Mouse (Mus musculus) embryonic facial prominence, embryonic 14.5 days (tissue): Measurements from ENCODE around the gene Chn1. TPM values are rescaled to one million over a fixed set of nuclear protein-coding genes. Genes with fewer than 3 reads are reported as not detected.
A peak's percentile ranks its signal among the peaks of the same experiment; 100 is the strongest.

Source experiments
- ATAC-seq: fragments of 200-750 bp; cut with Nextera tagmentation; 2 replicates; pipeline ENCODE4 v1.8.0; 2017; ENCODE audit warnings: low read depth, moderate number of reproducible peaks, moderate TSS enrichment
- DNase-seq: peaks from one replicate; pipeline ENCODE4 v3.0.0-alpha.2; 2015; ENCODE audit warnings: low spot score
- H3K27ac ChIP-seq: fragments of 300-500 bp; sonication (generic); replicated peaks from 2 replicates; pipeline ENCODE4 v1.5.1; 2014; ENCODE audit warnings: low read depth, mild to moderate bottlenecking, low read length, moderate library complexity
- H3K27me3 ChIP-seq: fragments of 300-500 bp; sonication (generic); replicated peaks from 2 replicates; pipeline ENCODE4 v1.6.1; 2014; ENCODE audit warnings: low read length; ENCODE audit not compliant: control insufficient read depth, insufficient read depth
- H3K36me3 ChIP-seq: fragments of 300-500 bp; sonication (generic); 2 replicates; pipeline ENCODE4 v1.6.1; 2014; ENCODE audit warnings: low read length, mixed read lengths; ENCODE audit not compliant: control insufficient read depth, insufficient read depth
- H3K4me1 ChIP-seq: fragments of 300-500 bp; sonication (generic); 2 replicates; pipeline ENCODE4 v1.6.1; 2014; ENCODE audit warnings: antibody characterized with exemption, low read length; ENCODE audit not compliant: control insufficient read depth, insufficient read depth
- H3K4me2 ChIP-seq: fragments of 300-500 bp; sonication (generic); 2 replicates; pipeline ENCODE4 v1.6.1; 2014; ENCODE audit warnings: low read depth, mild to moderate bottlenecking, low read length, moderate library complexity, mixed read lengths
- H3K4me3 ChIP-seq: fragments of 300-500 bp; sonication (generic); 2 replicates; pipeline ENCODE4 v1.5.1; 2014; ENCODE audit warnings: low read depth, mild to moderate bottlenecking, low read length
- H3K9ac ChIP-seq: fragments of 300-500 bp; sonication (generic); 2 replicates; pipeline ENCODE4 v1.6.1; 2014; ENCODE audit warnings: low read depth, mild to moderate bottlenecking, low read length, moderate library complexity, mixed read lengths
- H3K9me3 ChIP-seq: fragments of 300-500 bp; sonication (generic); 2 replicates; pipeline ENCODE4 v1.6.1; 2016; ENCODE audit warnings: low read length; ENCODE audit not compliant: control insufficient read depth
- WGBS: fragments of 180-500 bp; shearing (Covaris S2); extraction: QIAGEN DNeasy Blood & Tissue Kit; methylation state at CpG from one replicate; pipeline ENCODE4 v1.1.7; 2014; 5-methylcytosine and 5-hydroxymethylcytosine counted together
- polyA plus RNA-seq: library from polyadenylated mRNA; unstranded; fragments of >200 nt; fragmentation: Nextera tagmentation; extraction: Ambion mirVana; gene quantifications from 2 replicates; pipeline ENCODE4 v1.2.1, GENCODE M21; 2014

Chn1 gene
- polyA plus RNA-seq, 1 experiment from 2014 or later: 35.5 TPM

- H3K4me1 ChIP-seq: 0 out of 2 replicates have a peak, but pooled peaks cover 2% of the 10 kb centered on the region
- no peaks in the 10 kb centered on the region for H3K9me3 ChIP-seq
- no peak for ATAC-seq
- 91% methylated on average over 6 of the region's 6 CpGs for WGBS
- H3K27me3 ChIP-seq: no peaks in the 10 kb centered on the region
- no peak overlapping the region for H3K4me3 ChIP-seq
- H3K4me2 ChIP-seq: no peak overlapping the region
- no peak overlapping the region for H3K27ac ChIP-seq
- H3K36me3 ChIP-seq: peaks cover 21% of the 10 kb centered on the region
- no peak for DNase-seq
- H3K9ac ChIP-seq: no peak overlapping the region
Measured at GRCm38 (mm10) chr2:73612367-73612914, 162.7 kb downstream of the Chn1 start.

- no peak for DNase-seq
- Histone ChIP-seq H3K4me2 (no peak overlapping the region), H3K9ac (no peak overlapping the region), H3K9me3 (no peaks in the 10 kb centered on the region), H3K36me3 (peaks cover 21% of the 10 kb centered on the region), H3K27me3 (no peaks in the 10 kb centered on the region), H3K4me1 (0 out of 2 replicates have a peak, but pooled peaks cover 7% of the 10 kb centered on the region), H3K27ac (no peak overlapping the region), H3K4me3 (no peak overlapping the region)
- WGBS: 61% methylated on average over 6 of the region's 6 CpGs
- ATAC-seq: no peak
Measured at GRCm38 (mm10) chr2:73611798-73612197, 163.3 kb downstream of the Chn1 start.

GRCm38 (mm10) chr2:73609724-73610210 is 165.4 kb downstream of the Chn1 start:
- H3K9me3 ChIP-seq: no peaks in the 10 kb centered on the region
- no peak overlapping the region for H3K4me3 ChIP-seq
- ATAC-seq: no peak
- whole genome bisulfite sequencing: 91% methylated on average over 3 of the region's 3 CpGs
- 0 out of 2 replicates have a peak, but pooled peaks cover 7% of the 10 kb centered on the region for H3K4me1 ChIP-seq
- DNase-seq: no peak
- no peak overlapping the region for H3K9ac ChIP-seq
- no peak overlapping the region for H3K27ac ChIP-seq
- H3K4me2 ChIP-seq: no peak overlapping the region
- peaks cover 20% of the 10 kb centered on the region for H3K36me3 ChIP-seq
- no peaks in the 10 kb centered on the region for H3K27me3 ChIP-seq

DNA sequence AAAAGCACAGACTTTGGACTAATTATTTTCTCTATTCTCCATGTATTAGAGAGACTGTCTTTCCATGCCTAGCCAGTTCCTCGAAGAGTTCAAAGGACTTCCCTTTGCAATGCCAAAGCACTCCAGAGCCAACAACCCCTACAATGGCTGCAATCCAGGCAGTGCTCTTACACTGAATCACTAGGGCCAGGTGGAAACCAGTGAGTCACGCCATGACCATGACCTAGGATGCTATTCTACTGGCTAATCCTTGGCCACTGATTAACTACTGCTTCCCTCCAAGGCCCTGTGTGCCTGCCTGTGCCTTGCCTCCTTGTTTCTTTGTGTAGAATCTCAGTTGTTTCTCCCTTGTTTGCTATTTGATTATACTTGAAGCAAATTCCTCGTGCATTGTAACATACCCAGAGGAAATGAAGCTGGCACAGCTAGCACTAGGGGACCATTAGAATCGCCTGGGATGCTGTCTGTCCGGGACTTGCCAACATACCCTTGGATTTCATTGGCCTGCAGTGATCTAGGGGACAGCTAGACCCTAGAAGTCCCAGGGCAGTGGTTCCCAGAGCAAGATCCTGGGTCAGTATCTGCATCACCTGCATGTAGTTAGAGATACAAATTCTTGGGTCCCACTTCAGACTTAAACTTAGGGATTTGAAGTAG is 166.0 kb downstream of the Chn1 start:
- DNase-seq (no peak), ATAC-seq (no peak)
- H3K4me1 ChIP-seq: 0 out of 2 replicates have a peak, but pooled peaks cover 7% of the 10 kb centered on the region
- H3K4me3 ChIP-seq: no peak overlapping the region
- peaks cover 16% of the 10 kb centered on the region for H3K36me3 ChIP-seq
- 78% methylated on average over 5 of the region's 5 CpGs for WGBS
- no peak overlapping the region for H3K4me2 ChIP-seq
- H3K9ac ChIP-seq: no peak overlapping the region
- no peaks in the 10 kb centered on the region for H3K9me3 ChIP-seq
- H3K27me3 ChIP-seq: no peaks in the 10 kb centered on the region
- H3K27ac ChIP-seq: no peak overlapping the region

DNA sequence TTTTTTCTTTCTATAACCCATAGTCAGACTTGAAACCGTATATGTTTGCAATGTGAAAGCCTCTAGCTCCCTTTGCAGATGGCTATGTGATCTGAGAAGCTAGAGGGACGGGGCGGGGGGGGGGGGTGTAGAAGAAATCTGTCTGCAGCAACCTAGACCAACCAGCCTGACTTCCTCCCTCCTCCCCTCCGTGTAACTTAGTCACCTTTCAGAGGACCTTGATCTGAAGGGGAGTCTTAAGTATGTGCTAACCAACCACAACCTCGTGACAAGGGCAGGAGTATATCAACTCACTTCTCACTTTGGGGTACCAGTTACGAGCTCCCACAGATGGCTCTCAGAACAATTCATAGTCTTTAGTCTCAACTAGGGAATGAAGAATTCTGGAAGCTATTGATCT is 166.8 kb downstream of the Chn1 start:
- H3K4me1 ChIP-seq: 0 out of 2 replicates have a peak, but pooled peaks cover 7% of the 10 kb centered on the region
- H3K9ac ChIP-seq: no peak overlapping the region
- 53% methylated on average over 6 of the region's 6 CpGs for WGBS
- no peaks in the 10 kb centered on the region for H3K27me3 ChIP-seq
- peaks cover 16% of the 10 kb centered on the region for H3K36me3 ChIP-seq
- no peak overlapping the region for H3K4me3 ChIP-seq
- H3K4me2 ChIP-seq: no peak overlapping the region
- no peak for ATAC-seq
- DNase-seq: no peak
- no peaks in the 10 kb centered on the region for H3K9me3 ChIP-seq
- no peak overlapping the region for H3K27ac ChIP-seq

GRCm38 (mm10) chr2:73607609-73608008 is 167.5 kb downstream of the Chn1 start:
- Histone ChIP-seq H3K9me3 (no peaks in the 10 kb centered on the region), H3K27ac (0 out of 2 replicates have a peak overlapping the region, but pooled peaks have one; percentile 17), H3K4me2 (no peak overlapping the region), H3K36me3 (peaks cover 15% of the 10 kb centered on the region), H3K27me3 (no peaks in the 10 kb centered on the region), H3K9ac (no peak overlapping the region), H3K4me3 (no peak overlapping the region), H3K4me1 (0 out of 2 replicates have a peak, but pooled peaks cover 7% of the 10 kb centered on the region)
- DNase-seq (peak; percentile 76), ATAC-seq (peak; percentile 73)
- WGBS: 21% methylated on average over 4 of the region's 4 CpGs

GRCm38 (mm10) chr2:73607146-73607545 is 168.0 kb downstream of the Chn1 start:
- Histone ChIP-seq H3K27me3 (no peaks in the 10 kb centered on the region), H3K4me3 (no peak overlapping the region), H3K9me3 (no peaks in the 10 kb centered on the region), H3K4me1 (0 out of 2 replicates have a peak, but pooled peaks cover 7% of the 10 kb centered on the region), H3K4me2 (no peak overlapping the region), H3K36me3 (peaks cover 11% of the 10 kb centered on the region), H3K27ac (no peak overlapping the region), H3K9ac (no peak overlapping the region)
- DNase-seq (no peak), ATAC-seq (no peak)
- WGBS: 54% methylated on average over 2 of the region's 2 CpGs

- H3K9me3 ChIP-seq: no peaks in the 10 kb centered on the region
- H3K36me3 ChIP-seq: peaks cover 11% of the 10 kb centered on the region
- H3K4me1 ChIP-seq: 0 out of 2 replicates have a peak, but pooled peaks cover 7% of the 10 kb centered on the region
- H3K4me3 ChIP-seq: no peak overlapping the region
- DNase-seq (no peak), ATAC-seq (no peak)
- no peak overlapping the region for H3K4me2 ChIP-seq
- H3K9ac ChIP-seq: no peak overlapping the region
- WGBS: 85% methylated on average over 6 of the region's 6 CpGs
- no peaks in the 10 kb centered on the region for H3K27me3 ChIP-seq
- no peak overlapping the region for H3K27ac ChIP-seq
Measured at GRCm38 (mm10) chr2:73606616-73607015, 168.5 kb downstream of the Chn1 start.
